Mouse (Mus musculus): ENCODE results near the gene Csrnp1. TPM values are rescaled to one million over a fixed set of nuclear protein-coding genes. Genes with fewer than 3 reads are reported as not detected.

Csrnp1 gene
- total and polyA plus RNA-seq, 2 experiments: 9.2 to 9.7 TPM

GRCm38 (mm10) chr9:119982956-119983551 is 1.4 kb downstream of the Csrnp1 start:
- H3K4me1 ChIP-seq (ENCODE audit: control insufficient read depth, insufficient read depth, low read length): peaks cover 35% of the 10 kb centered on the region

GRCm38 (mm10) chr9:119982241-119982811 is 2.1 kb downstream of the Csrnp1 start:
- under 1% methylated on average over 11 of the region's 11 CpGs for WGBS
- no peaks in the 10 kb centered on the region for H3K36me3 ChIP-seq (ENCODE audit: control insufficient read depth, insufficient read depth, low read length)
- H3K79me2 ChIP-seq (ENCODE audit: control insufficient read depth, insufficient read depth, low read length): peaks cover 54% of the 10 kb centered on the region
- peak; percentile 89 for DNase-seq (ENCODE audit: extremely low read depth, low read depth, low spot score)
- peak overlapping the region; percentile 99 for H3K27ac ChIP-seq (replicated peaks; ENCODE audit: insufficient read depth, low read depth, low read length)
- H3K4me3 ChIP-seq (ENCODE audit: insufficient read depth, low read depth, low read length): peak overlapping the region; percentile 100
- H3K27me3 ChIP-seq (ENCODE audit: control insufficient read depth, insufficient read depth, low read length): no peaks in the 10 kb centered on the region
- H3K9ac ChIP-seq (ENCODE audit: low read depth, low read length): peak overlapping the region; percentile 100
- TF ChIP-seq CTCF (IDR thresholded peaks at IDR 0.05; ENCODE audit: low read depth, low read length) (peak; percentile 66), POLR2A (IDR thresholded peaks at IDR 0.05; ENCODE audit: extremely low read depth, insufficient read depth, low read length) (no peak)
- peaks cover 38% of the 10 kb centered on the region for H3K4me1 ChIP-seq (ENCODE audit: control insufficient read depth, insufficient read depth, low read length)

More at GRCm38 (mm10) chr9:119982956-119983551, 1.4 kb downstream of the Csrnp1 start:
- WGBS: 0% methylated on average over 48 of the region's 48 CpGs
- no peaks in the 10 kb centered on the region for H3K27me3 ChIP-seq (ENCODE audit: control insufficient read depth, insufficient read depth, low read length)
- peak overlapping the region; percentile 99 for H3K27ac ChIP-seq (replicated peaks; ENCODE audit: insufficient read depth, low read depth, low read length)
- TF ChIP-seq POLR2A (IDR thresholded peaks at IDR 0.05; ENCODE audit: extremely low read depth, insufficient read depth, low read length) (no peak), CTCF (IDR thresholded peaks at IDR 0.05; ENCODE audit: low read depth, low read length) (no peak)
- peak overlapping the region; percentile 100 for H3K4me3 ChIP-seq (ENCODE audit: insufficient read depth, low read depth, low read length)
- H3K79me2 ChIP-seq (ENCODE audit: control insufficient read depth, insufficient read depth, low read length): peaks cover 49% of the 10 kb centered on the region
- H3K36me3 ChIP-seq (ENCODE audit: control insufficient read depth, insufficient read depth, low read length): no peaks in the 10 kb centered on the region
- peak; percentile 64 for DNase-seq (ENCODE audit: extremely low read depth, low read depth, low spot score)
- H3K9ac ChIP-seq (ENCODE audit: low read depth, low read length): peak overlapping the region; percentile 100

GRCm38 (mm10) chr9:119981183-119982179 is 3.0 kb downstream of the Csrnp1 start:
- Histone ChIP-seq H3K4me3 (ENCODE audit: insufficient read depth, low read depth, low read length) (peak overlapping the region; percentile 100), H3K27me3 (ENCODE audit: control insufficient read depth, insufficient read depth, low read length) (no peaks in the 10 kb centered on the region), H3K9ac (ENCODE audit: low read depth, low read length) (peak overlapping the region; percentile 100), H3K27ac (replicated peaks; ENCODE audit: insufficient read depth, low read depth, low read length) (peak overlapping the region; percentile 99), H3K79me2 (ENCODE audit: control insufficient read depth, insufficient read depth, low read length) (peaks cover 60% of the 10 kb centered on the region), H3K36me3 (ENCODE audit: control insufficient read depth, insufficient read depth, low read length) (0 out of 2 replicates have a peak, but pooled peaks cover under 1% of the 10 kb centered on the region), H3K4me1 (ENCODE audit: control insufficient read depth, insufficient read depth, low read length) (peaks cover 39% of the 10 kb centered on the region)
- DNase-seq (ENCODE audit: extremely low read depth, low read depth, low spot score): no peak
- TF ChIP-seq CTCF (IDR thresholded peaks at IDR 0.05; ENCODE audit: low read depth, low read length) (no peak), POLR2A (IDR thresholded peaks at IDR 0.05; ENCODE audit: extremely low read depth, insufficient read depth, low read length) (no peak)
- 5% methylated on average over 16 of the region's 16 CpGs for WGBS

GRCm38 (mm10) chr9:119980770-119981182 is 3.7 kb downstream of the Csrnp1 start:
- H3K27ac ChIP-seq (replicated peaks; ENCODE audit: insufficient read depth, low read depth, low read length): peak overlapping the region; percentile 99
- peaks cover 39% of the 10 kb centered on the region for H3K4me1 ChIP-seq (ENCODE audit: control insufficient read depth, insufficient read depth, low read length)
- no peak for TF ChIP-seq POLR2A (IDR thresholded peaks at IDR 0.05; ENCODE audit: extremely low read depth, insufficient read depth, low read length)
- no peak for TF ChIP-seq CTCF (IDR thresholded peaks at IDR 0.05; ENCODE audit: low read depth, low read length)
- H3K36me3 ChIP-seq (ENCODE audit: control insufficient read depth, insufficient read depth, low read length): peaks cover 3% of the 10 kb centered on the region; the same call in 1 of the 2 replicates
- DNase-seq (ENCODE audit: extremely low read depth, low read depth, low spot score): peak; percentile 69
- 4% methylated on average over 4 of the region's 4 CpGs for WGBS
- peaks cover 60% of the 10 kb centered on the region for H3K79me2 ChIP-seq (ENCODE audit: control insufficient read depth, insufficient read depth, low read length)
- no peaks in the 10 kb centered on the region for H3K27me3 ChIP-seq (ENCODE audit: control insufficient read depth, insufficient read depth, low read length)
- peak overlapping the region; percentile 100; the same call in 1 of the 2 replicates for H3K9ac ChIP-seq (ENCODE audit: low read depth, low read length)
- peak overlapping the region; percentile 100; the same call in 1 of the 2 replicates for H3K4me3 ChIP-seq (ENCODE audit: insufficient read depth, low read depth, low read length)

GRCm38 (mm10) chr9:119979749-119980148 is 4.7 kb downstream of the Csrnp1 start:
- Histone ChIP-seq H3K4me1 (ENCODE audit: control insufficient read depth, insufficient read depth, low read length) (peaks cover 39% of the 10 kb centered on the region), H3K27ac (replicated peaks; ENCODE audit: insufficient read depth, low read depth, low read length) (peak overlapping the region; percentile 0; the same call in 1 of the 2 replicates), H3K36me3 (ENCODE audit: control insufficient read depth, insufficient read depth, low read length) (peaks cover 7% of the 10 kb centered on the region; the same call in 1 of the 2 replicates), H3K27me3 (ENCODE audit: control insufficient read depth, insufficient read depth, low read length) (no peaks in the 10 kb centered on the region), H3K4me3 (ENCODE audit: insufficient read depth, low read depth, low read length) (no peak overlapping the region), H3K9ac (ENCODE audit: low read depth, low read length) (no peak overlapping the region), H3K79me2 (ENCODE audit: control insufficient read depth, insufficient read depth, low read length) (peaks cover 60% of the 10 kb centered on the region)
- no peak for TF ChIP-seq POLR2A (IDR thresholded peaks at IDR 0.05; ENCODE audit: extremely low read depth, insufficient read depth, low read length)
- no peak for TF ChIP-seq CTCF (IDR thresholded peaks at IDR 0.05; ENCODE audit: low read depth, low read length)
- peak; percentile 67 for DNase-seq (ENCODE audit: extremely low read depth, low read depth, low spot score)
- 23% methylated on average over 2 of the region's 2 CpGs for WGBS

All from liver, adult 2 months (tissue).